Mouse (Mus musculus): ENCODE results near the gene Rnpepl1.

DNA sequence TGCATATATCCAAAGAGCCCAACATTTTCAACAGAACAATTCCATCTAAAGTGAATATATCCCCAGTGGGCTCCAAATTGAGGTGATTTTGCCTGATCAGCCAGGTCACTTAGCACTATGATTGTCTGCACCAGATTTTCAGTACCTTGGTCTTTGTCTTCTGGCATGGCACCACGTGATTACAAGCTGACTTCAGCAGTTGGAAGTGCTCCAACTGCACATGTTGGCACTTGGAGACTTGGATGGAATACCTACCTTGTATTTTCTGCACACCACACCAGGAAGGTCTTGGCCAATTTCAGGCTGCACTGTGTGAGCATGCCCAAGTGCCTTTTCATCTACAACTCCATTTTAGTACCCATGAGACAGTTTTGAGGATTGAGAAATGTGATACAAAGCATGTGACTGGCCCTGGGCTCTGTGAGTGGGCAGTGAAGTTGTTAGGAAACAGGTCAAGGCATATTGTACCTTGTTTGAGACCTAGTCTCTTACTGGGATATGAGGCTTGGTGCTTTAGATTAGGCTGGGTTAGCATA, 19.7 kb downstream of the Rnpepl1 start:
- TF ChIP-seq CTCF (conservative IDR thresholded peaks at IDR 0.05; ENCODE audit: low read length) (no peak), NANOG (IDR thresholded peaks at IDR 0.05; ENCODE audit: borderline replicate concordance, low read length) (no peak), POU5F1 (IDR thresholded peaks at IDR 0.05; ENCODE audit: borderline replicate concordance, low read length) (no peak)
